Mouse (Mus musculus) monocyte, adult 5-6 weeks (primary cell): ENCODE measurements at regions not wholly inside any gene's neighbourhood (a gene's known extent, or its start where the extent isn't known, plus 50 kb on each side); places are given as distances from the start of the nearest gene placed in this dataset.

Experiments
- ATAC-seq: fragments of 153-309, 156-312 bp; replicated peaks from 2 replicates; pipeline ENCODE4 v1.8.0; 2017; ENCODE audit warnings: mild to moderate bottlenecking; ENCODE audit not compliant: low TSS enrichment, insufficient number of reproducible peaks, severe bottlenecking, poor library complexity, low FRiP score

DNA sequence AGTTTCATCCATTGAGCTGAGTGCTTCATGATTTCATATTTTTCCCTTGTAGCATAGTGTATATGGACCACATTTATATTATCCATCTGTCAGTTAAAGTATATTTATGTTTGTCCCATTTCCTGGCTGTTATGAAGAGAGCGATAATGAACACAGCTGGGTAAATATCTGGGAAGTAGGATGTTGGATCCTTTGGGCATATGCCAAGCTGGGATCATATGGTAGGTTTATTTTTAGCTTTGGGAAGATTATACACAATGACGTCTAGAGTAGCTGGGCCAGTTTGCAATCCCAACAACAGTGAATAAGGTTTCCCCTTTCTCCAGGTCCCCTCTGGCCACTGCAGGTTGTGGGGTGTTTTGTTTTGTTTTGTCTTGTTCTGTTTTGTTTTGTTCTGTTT lies 164.5 kb downstream of the Gm765 start:
- no peak for ATAC-seq

DNA sequence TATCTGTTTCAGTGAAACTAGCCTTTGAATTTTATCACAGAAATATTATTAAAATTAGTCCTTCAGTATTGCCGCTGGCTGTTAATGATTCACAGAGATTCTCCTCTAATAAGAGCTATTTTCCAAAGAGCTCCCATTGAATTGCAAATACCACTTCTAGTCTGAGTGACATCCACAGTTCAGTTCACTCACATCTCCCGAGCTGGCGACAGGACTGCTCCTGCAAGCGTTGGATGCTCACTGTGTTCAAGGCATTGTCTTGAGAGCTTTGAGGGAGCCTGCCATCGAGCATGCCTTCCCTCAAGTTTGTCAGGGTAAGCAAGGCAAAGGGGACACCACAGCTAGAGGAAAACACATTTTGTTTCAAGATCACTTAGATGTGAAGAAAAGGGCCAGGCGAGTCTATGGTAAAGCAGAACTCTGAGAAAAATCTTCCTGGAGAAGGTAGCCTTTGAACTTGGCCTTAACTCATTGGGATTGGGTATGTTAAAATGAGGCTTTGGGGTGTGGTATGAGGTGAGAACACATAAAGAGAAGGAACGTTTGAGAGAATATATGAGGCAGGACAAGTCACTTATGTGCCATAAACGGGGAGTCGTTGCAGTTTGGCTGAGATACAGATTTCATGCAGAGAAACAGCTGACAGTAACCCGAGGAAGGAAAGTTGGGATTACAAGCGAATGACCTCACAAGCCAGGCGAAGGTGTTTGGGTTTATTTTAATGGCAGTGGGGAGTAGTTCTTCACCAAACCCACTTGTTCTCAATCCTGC lies 193.3 kb downstream of the Gm765 start:
- ATAC-seq = no peak

DNA sequence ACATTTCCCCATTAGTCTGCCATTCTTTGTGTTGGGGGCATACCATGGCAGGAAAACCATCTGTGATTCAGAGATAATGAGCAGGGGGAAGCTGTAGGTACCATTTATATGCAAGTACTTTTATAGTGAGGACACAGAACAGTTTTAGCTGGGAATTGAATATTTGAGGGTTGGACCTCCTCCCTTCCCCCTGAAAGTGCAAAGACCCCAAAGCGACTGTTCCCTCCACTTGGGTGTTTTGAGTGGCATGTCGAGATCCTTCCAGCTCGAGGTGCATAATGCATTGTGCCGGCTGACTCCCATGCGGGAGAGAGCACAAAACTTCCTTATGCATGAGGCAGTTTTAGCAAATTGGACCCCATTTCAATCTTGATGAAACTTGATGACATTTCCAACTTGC lies 194.7 kb downstream of the Gm765 start:
- ATAC-seq = no peak

DNA sequence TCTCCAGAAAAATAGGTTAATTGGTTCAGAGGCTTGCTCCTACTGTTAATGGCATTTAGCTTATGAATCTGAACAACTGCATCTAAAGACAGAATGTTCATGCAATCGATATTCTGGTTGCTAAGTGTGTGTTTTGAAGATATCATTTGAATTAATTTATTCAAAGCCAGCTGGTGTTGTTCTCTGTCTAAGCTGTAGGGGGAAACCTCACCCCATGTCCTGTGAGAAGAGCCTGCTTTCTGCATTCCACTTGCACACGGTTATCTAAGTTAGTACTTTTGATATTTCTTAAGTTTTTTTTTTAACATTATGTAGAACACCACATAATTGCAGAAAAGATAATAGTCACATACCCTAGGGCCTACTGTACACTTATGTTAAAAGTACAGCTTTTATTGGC lies 209.6 kb downstream of the Gm765 start:
- no peak for ATAC-seq

DNA sequence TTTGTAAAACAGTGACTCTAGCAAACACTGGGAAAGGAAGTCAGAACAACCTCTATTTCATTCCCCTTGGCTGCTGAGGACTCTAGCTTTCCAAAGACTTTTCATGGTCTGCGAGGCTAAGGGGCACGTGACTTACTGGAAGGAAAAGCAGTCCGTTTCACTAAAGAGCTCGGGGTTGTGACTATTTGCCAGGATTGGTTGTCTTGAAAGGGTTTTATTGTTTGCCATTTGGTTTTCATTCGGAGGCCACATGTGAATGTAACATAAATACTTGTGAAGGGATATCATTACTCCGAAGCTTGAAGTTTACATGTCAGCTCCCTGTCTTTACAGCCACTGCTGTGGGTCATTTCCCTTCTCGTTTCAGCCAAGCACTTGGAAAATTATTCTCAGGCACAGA lies 217.1 kb downstream of the Gm765 start:
- ATAC-seq = no peak

DNA sequence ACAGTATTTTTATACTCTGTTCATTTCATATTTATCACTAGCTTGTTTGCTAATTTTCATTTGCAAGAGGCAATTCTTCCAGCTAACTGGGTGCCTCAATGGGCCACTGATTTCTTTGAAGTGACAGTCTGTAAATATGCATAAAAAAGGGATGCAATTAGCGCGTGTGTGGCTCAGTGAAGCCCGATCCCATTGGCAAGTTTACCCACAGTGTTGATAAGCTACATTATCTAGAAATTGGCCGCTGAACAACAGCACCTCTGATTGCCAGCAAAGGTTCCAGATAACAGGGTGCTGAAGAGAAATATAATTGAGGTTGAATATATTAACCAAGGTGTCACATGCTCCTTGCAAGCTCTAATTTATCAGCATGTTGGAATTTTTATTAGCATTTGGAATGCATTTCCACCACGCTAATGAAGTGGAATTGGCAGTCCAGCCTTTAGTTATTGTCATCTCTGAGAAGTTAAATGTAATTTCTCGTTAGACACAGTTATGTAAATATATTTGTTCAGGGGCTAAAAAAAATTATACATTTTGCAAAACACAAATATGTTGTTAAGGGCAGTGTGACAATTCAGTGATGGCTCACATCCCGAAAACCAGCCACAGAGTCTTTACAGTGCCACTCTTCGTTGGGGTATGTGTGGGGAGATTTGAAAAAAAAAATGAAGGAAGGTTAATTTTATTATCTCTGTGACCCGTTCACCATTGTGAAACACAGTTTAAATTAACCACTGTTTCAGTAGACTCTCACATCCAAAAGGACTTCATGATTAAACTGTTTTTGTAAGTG lies 224.0 kb downstream of the Gm765 start:
- ATAC-seq = no peak

DNA sequence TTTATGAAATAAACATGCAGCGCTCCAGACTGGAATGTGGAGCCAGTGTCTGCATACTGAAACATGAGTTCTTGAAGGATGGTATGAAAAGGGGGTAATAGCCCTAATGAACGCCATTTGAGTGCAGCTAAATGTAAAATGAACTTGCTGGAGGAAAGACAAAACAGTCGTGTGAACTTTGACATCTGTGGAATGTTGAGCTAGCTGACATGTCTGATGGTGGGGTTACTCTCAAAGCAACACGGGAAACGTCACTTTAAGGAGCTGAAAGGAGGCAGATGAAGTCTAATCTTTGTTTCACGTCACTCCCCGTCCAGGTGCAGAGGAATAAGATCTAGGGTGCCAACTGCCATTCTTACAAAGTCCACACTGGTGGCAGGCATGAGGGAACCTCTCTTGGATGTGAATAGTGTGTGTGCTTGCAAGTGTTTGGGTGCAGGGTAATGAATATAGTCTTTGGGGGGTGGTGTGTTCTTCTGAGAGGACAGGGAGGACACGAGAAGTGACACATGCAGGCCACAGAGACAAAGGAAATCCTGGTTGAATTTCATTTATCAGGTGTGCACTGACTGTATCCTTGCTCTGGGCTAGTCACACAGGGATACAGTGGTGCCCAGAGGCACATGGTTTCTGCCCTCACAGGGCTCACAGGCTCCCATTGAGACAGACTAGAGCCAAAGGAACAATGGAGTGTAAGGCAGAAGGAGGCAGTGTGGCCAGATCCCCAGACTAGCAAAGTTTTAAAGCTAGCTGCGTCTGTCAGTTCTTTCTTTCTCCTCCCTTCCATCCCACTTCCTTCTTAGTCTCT lies 228.0 kb downstream of the Gm765 start:
- no peak for ATAC-seq

DNA sequence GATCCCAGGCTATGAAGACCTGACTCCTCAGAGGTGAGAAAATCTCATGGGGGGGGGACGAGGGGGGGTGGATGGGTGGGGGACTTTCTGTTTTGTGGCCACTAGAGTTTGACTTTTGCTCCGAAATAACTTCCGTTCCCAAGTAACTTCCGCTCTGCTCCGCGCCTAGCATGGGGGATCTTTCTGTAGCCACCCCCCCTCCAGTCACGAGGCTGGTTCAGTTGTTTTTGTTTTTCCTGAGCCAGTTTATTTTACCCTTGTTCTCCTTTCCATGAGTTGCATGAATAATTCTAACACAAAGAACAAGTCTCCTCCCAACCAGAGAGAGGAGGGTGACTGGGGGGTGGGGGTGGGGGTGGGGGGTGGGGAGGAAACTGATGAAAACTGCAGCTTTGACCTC lies 228.8 kb downstream of the Gm765 start:
- ATAC-seq = peak; percentile 80

DNA sequence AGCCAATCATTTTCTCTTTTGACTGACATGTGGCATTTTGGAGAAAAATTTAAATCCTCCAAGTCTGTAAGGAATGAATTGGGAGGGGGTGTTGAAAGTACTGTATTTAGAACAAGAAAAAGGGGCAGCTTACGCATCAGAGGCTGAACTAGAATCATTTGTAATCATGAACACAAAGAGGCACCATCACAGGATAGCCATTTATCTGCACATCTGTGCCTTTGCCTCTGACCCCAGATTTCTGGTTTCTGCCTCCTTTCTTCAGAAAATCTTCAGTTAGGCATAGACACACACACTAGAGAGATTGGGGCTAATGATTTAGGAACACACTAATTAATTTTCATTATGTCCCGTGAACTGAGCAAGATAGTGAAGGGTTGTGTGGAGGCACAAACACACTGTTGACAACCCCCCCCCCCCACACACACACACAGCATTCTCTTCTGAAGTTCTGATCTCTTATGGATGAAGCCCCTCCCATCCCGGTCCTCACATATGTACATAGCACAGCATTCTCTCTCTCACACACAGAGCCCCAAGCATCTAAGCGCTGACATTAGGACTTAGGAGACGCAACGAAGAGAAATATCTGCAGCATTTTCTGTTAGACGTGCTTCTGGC lies 229.9 kb downstream of the Gm765 start:
- no peak for ATAC-seq

DNA sequence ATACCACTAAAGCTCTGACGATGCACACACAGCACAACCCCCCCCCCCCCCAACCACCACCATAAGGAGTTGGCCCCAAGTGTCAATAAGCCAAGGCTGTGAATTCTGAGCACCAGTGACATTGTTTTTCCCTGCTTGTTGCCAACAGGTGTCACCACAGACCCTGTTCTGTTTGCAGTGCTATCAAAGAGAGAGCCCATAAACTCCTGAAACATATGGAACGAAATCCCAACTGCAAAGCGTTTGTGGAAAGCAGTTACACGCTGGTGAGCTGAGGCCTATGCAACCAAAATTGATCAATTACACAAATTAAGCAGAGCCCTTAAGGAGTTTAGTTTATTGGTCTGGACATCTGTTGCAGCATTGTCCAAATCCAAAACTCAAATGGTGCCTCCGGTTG lies 235.4 kb downstream of the Gm765 start:
- ATAC-seq = no peak

DNA sequence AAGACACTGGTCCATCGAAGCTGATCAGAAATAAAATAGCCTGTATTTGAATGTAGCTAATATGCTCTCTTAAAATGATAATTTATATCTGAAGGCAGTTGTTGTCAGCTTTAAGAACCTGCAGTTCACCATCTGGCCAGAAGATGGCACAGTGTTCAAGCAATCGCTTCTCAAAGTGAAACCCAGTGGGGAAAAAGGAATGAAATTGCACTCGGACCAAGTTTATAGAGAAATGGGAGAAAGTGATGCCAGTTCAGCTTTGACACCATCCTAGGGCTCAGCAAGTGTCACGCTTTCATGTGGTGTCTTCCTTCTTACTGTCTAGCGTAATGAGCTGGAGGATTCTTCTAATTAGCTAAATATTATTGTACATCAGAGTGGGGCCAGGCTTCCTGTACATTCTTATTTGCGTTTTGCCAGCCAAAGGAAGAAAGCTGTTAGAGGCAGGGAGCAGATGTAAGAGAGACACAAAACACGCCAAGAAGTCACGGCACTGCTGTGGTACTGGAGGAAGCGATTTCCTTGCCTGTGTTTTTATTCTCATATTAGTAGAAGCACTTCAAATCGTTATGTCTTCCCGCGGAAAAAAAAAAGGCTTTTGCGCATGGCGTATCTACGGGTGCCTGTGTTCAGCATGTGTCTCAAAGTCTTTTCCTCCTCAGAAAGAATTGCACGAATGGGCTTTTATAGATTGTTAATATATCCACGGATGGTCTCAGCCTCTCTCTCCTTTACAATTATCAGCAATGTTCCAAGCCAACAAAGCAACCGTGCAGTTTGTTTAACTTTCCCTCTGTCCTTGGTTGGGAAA lies 237.1 kb downstream of the Gm765 start:
- peak; percentile 79 for ATAC-seq

DNA sequence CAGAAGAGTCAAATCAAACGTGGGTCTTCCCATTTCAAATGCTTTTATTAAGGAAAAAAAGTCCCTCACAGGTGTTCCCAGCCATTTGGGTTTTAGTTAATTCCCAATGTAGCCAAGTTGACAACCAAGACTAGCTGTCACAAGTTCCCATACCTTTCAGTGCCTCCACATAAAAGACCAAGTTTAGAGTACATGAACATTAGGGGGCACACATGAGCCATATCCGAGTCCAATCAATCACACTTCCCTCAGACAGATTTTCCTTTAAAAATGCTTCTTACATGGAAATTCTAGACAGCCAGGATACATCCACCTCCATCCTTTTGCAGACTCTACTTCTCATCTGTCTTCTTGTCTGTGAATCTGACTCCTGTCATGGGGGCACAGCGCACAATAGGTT lies 238.1 kb downstream of the Gm765 start:
- no peak for ATAC-seq

DNA sequence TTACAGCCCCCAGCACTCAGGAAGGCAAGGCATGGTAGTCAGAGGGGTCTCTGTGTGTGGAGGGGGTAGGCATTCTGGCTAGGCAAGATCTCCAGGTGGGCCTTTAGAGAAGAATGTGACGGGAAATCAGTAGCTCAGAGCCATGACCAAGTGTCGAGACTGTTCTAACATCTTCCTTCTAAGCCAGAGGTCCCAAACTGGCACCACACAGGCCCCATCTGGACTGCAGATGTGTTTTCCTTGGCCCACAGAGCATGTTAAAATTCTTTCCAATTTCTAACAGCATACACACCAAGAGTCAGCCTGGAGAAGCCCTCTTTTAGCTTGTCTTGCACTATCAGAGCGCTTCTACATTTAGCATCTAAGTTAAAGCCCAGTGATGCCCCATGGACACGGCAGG lies 241.5 kb downstream of the Gm765 start:
- ATAC-seq = no peak

DNA sequence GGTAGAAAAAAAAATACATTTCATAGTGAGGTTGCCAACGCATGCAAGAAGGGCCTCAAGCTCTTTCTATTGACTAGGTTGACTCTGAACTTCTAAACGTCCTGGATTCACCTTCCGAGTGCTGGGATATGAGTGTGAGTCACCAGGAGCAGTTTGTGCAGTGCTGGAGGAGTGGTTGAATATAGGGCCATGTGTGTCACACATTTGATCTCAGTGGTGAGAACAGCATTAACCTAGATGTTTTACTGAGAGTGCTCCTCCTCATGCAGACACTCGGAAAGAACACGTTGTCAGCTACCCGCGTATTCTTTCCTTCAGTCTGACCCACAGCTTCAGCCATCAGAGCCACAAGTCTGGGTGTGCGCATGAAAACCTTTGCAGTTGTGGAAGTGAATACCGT lies 243.4 kb downstream of the Gm765 start:
- ATAC-seq = no peak

DNA sequence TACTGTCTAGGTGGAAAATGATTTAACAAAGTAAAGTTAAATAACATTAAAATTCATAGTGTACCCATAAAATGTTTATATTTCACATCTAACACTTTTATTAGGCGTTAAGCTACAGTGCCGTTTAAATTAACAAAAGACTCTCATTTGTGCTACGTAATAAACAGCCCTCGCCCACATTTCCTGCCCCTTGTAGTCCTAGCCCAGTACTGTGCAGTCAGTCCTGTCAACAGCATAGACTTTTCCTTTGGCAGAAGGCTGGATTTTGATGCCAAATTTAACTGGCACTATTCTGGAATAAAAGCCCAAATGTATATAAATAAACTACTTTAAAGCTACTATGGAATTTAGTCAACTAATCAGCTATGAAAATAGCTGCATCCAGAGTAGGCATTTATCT lies 247.3 kb downstream of the Gm765 start:
- ATAC-seq = no peak

DNA sequence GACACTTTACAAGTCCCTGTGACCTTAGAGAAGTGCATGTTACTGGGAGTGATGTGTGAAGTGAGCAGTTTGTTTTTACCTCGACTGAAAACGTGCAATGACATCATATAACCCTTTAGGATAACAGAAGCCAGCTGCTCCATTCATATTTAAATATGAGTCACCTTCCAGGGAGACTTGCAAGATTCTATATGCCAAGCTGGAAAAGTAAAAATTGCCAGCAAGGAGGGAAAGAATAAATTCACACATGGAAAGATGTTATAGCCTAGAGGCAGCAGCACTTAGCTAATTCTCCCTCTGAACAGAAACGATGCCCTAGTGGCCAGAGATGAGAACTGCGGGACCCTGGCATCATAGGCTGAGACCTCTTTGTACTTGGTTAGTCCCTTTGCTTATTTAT lies 253.4 kb downstream of the Gm765 start:
- ATAC-seq = no peak

DNA sequence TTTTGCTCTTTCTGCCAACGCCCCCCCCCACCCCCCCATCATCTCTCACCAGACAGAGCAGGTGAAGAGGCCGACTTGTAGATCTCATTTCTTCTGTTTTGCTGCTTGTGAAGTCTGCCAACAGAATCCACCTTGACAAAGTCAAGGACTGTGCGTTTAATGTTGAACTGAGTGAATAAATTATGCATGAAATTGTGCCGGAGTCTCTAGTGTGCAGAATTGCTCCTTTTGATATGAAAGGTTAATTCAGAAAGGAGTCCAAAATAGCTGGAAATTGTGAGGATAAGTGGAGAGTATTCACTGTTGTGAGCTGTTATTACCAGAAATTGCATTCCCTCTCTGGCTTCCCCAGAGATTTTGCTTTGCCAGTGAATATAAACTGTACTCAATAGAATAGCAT lies 262.5 kb downstream of the Gm765 start:
- ATAC-seq = no peak
